ENCODE assay signal across 8 mouse cellular contexts in the genomic region with DNA sequence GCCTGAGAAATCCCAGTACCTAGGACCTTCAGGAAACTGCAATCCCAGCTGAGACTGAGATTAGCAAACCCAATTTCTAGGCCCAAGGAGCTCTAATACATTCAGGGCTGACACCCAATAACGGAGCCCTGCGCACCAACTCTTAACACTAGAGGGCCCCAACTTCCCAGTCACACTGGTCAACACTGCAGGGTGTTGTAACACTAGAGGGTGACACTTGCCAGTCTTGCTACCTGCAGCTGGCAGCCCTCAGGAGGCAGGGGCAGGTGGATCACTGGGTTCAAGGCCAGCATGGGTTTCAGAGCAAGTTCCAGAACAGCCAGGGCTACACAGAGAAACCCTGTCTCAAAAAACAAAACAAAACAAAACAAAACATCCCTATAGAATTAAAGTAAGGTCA. TPM values are rescaled to one million over a fixed set of nuclear protein-coding genes. Genes with fewer than 3 reads are reported as not detected.
DNase-seq lines count a peak whose midpoint lies in the region; ATAC-seq and TF ChIP-seq lines count a peak whose summit lies in the region.

No protein-coding gene starts in this region.

- 14% methylated on average over 2 of the region's 2 CpGs for WGBS in heart, embryonic 15.5 days
- 31% methylated on average over 2 of the region's 2 CpGs for WGBS in kidney, postnatal 0 days
- 54% methylated on average over 2 of the region's 2 CpGs for WGBS in macrophage (ENCODE audit: missing documents)

- peak; percentile 68 to 90 for DNase-seq in adrenal gland, adult (ENCODE audit: inconsistent age in 2 of 2, low spot score in 1 of 2)
- DNase-seq in kidney, postnatal 0 days (ENCODE audit: low spot score): peak; percentile 80
- peak; percentile 50 for DNase-seq in spleen, adult 12 weeks (ENCODE audit: low spot score)
- DNase-seq in layer of hippocampus, adult 8-10 months (ENCODE audit: low spot score in 2 of 2): no peak

- no peak overlapping the region for H3K4me2 ChIP-seq in heart, embryonic 15.5 days
- peak overlapping the region; percentile 40; the same call in 1 of the 2 replicates for H3K4me2 ChIP-seq in kidney, postnatal 0 days (ENCODE audit: low read length)

- peaks cover 39% of the 10 kb centered on the region for H3K79me2 ChIP-seq in macrophage (ENCODE audit: inconsistent target)

- TF ChIP-seq POLR2A in embryonic fibroblast, embryonic 13.5 days (IDR thresholded peaks at IDR 0.05; ENCODE audit: low read depth, low read length): no peak

- no peaks in the 10 kb centered on the region for H3K9me3 ChIP-seq in E14TG2a.4 (ENCODE audit: low read length)
- H3K9me3 ChIP-seq in heart, embryonic 15.5 days (replicated peaks): no peaks in the 10 kb centered on the region
- no peaks in the 10 kb centered on the region for H3K9me3 ChIP-seq in kidney, postnatal 0 days (replicated peaks; ENCODE audit: low read length)

- peak; percentile 44; the same call in 1 of the 2 replicates for ATAC-seq in heart, embryonic 15.5 days (replicated peaks; ENCODE audit: insufficient number of reproducible peaks, insufficient read depth, low FRiP score, low read depth)
- ATAC-seq in kidney, postnatal 0 days (replicated peaks; ENCODE audit: low FRiP score, low read depth): peak; percentile 80

- peaks cover 4% of the 10 kb centered on the region; the same call in 1 of the 2 replicates for H3K27me3 ChIP-seq in E14TG2a.4 (ENCODE audit: insufficient read depth, low read length)
- H3K27me3 ChIP-seq in heart, embryonic 15.5 days: no peaks in the 10 kb centered on the region
- H3K27me3 ChIP-seq in kidney, postnatal 0 days (ENCODE audit: insufficient read depth, low read length): no peaks in the 10 kb centered on the region

- H3K36me3 ChIP-seq in E14TG2a.4 (ENCODE audit: insufficient read depth, low read length) (peaks cover 21% of the 10 kb centered on the region), macrophage (ENCODE audit: inconsistent target) (no peaks in the 10 kb centered on the region)
- no peaks in the 10 kb centered on the region for H3K36me3 ChIP-seq in heart, embryonic 15.5 days
- no peaks in the 10 kb centered on the region for H3K36me3 ChIP-seq in kidney, postnatal 0 days (ENCODE audit: insufficient read depth, low read length)

- peak; percentile 66 for TF ChIP-seq CTCF in E14TG2a.4 (conservative IDR thresholded peaks at IDR 0.05; ENCODE audit: low read length)
- TF ChIP-seq CTCF in embryonic fibroblast, embryonic 13.5 days (IDR thresholded peaks at IDR 0.05; ENCODE audit: borderline replicate concordance, insufficient read depth, low read length): peak; percentile 64; the same call in 1 of the 2 replicates
- peak; percentile 75 for TF ChIP-seq CTCF in kidney, postnatal 0 days (IDR thresholded peaks at IDR 0.05; ENCODE audit: low read depth)

- no peak overlapping the region for H3K27ac ChIP-seq in embryonic fibroblast, embryonic 13.5 days (ENCODE audit: insufficient read depth, low read length)
- 0 out of 2 replicates have a peak overlapping the region, but pooled peaks have one; percentile 30 for H3K27ac ChIP-seq in heart, embryonic 15.5 days
- no peak overlapping the region for H3K27ac ChIP-seq in kidney, postnatal 0 days
- no peak overlapping the region for H3K27ac ChIP-seq in macrophage

- H3K4me1 ChIP-seq in E14TG2a.4 (replicated peaks; ENCODE audit: low read depth, low read length): peaks cover 28% of the 10 kb centered on the region
- peaks cover 4% of the 10 kb centered on the region; the same call in 1 of the 2 replicates for H3K4me1 ChIP-seq in embryonic fibroblast, embryonic 13.5 days (ENCODE audit: control insufficient read depth, insufficient read depth, low read length)
- H3K4me1 ChIP-seq in heart, embryonic 15.5 days (replicated peaks): peaks cover 31% of the 10 kb centered on the region
- no peaks in the 10 kb centered on the region; the same call in 1 of the 2 replicates for H3K4me1 ChIP-seq in kidney, postnatal 0 days (replicated peaks; ENCODE audit: insufficient read depth, low read length)

- H3K4me3 ChIP-seq in E14TG2a.4 (replicated peaks; ENCODE audit: low read length) (peak overlapping the region; percentile 23; the same call in 1 of the 2 replicates), macrophage (ENCODE audit: inconsistent target) (peak overlapping the region; percentile 11)
- no peak overlapping the region for H3K4me3 ChIP-seq in embryonic fibroblast, embryonic 13.5 days (ENCODE audit: insufficient read depth, low read length)
- H3K4me3 ChIP-seq in heart, embryonic 15.5 days: no peak overlapping the region; the same call in 1 of the 2 replicates
- H3K4me3 ChIP-seq in kidney, postnatal 0 days (replicated peaks; ENCODE audit: low read depth, low read length): 0 out of 2 replicates have a peak overlapping the region, but pooled peaks have one; percentile 96

- no peak overlapping the region for H3K9ac ChIP-seq in heart, embryonic 15.5 days
- no peak overlapping the region for H3K9ac ChIP-seq in kidney, postnatal 0 days (ENCODE audit: low read depth, low read length)

RNA-seq across cellular contexts. Expression of gene Zc3h14, which starts 0.6 kb away (rescaled TPM):
- 130 and 161 TPM in 2 replicates for polyA plus RNA-seq in embryonic fibroblast, embryonic 13.5 days (2011; ENCODE audit: insufficient read length, low read depth, missing spikeins)
- 85.7 and 86.7 TPM in 2 replicates for polyA plus RNA-seq in heart, embryonic 15.5 days (2015; fragmentation: Nextera tagmentation; extraction: Ambion mirVana)
- 105 and 107 TPM in 2 replicates for polyA plus RNA-seq in kidney, postnatal 0 days (2015; fragmentation: Nextera tagmentation; extraction: Ambion mirVana)
- 100 to 1,000 TPM in 9 of 26 experiments, 10 to 100 TPM in 17; 26.4 to 162 (median 92.0) TPM for total RNA-seq in macrophage (2018; cell fraction: chromatin; rRNA removed)
- total RNA-seq in macrophage (2018; cell fraction: cytosol; rRNA removed): 10 to 100 TPM; 37.2 to 55.8 (median 44.1) TPM
- total RNA-seq in macrophage (2018; cell fraction: nucleus; rRNA removed): 10 to 100 TPM; 22.3 to 98.1 (median 57.0) TPM
- polyA plus RNA-seq in macrophage (2018): 40.5 to 58.9 TPM (median 43.7 TPM) in 3 replicates
- 100 to 1,000 TPM in 2 of 4 experiments, 10 to 100 TPM in 2; 96.6 to 114 (median 101) TPM for total RNA-seq in layer of hippocampus, adult 8-10 months (2022)

RNA-seq across cellular contexts. Expression of gene Ptpn21, which starts 8.9 kb away (rescaled TPM):
- 22.5 and 27.4 TPM in 2 replicates for polyA plus RNA-seq in embryonic fibroblast, embryonic 13.5 days (2011; ENCODE audit: insufficient read length, low read depth, missing spikeins)
- polyA plus RNA-seq in heart, embryonic 15.5 days (2015; fragmentation: Nextera tagmentation; extraction: Ambion mirVana): 8.3 and 9.9 TPM in 2 replicates
- 6.4 and 7.2 TPM in 2 replicates for polyA plus RNA-seq in kidney, postnatal 0 days (2015; fragmentation: Nextera tagmentation; extraction: Ambion mirVana)
- total RNA-seq in macrophage (2018; cell fraction: chromatin; rRNA removed): 10 to 100 TPM in 13 of 26 experiments, 1 to 10 TPM in 13; 1.2 to 30.7 (median 10.5) TPM
- 10 to 100 TPM in 8 of 26 experiments, 1 to 10 TPM in 18; 2.0 to 11.2 (median 5.4) TPM for total RNA-seq in macrophage (2018; cell fraction: cytosol; rRNA removed)
- 10 to 100 TPM in 9 of 26 experiments, 1 to 10 TPM in 17; 2.9 to 25.7 (median 8.0) TPM for total RNA-seq in macrophage (2018; cell fraction: nucleus; rRNA removed)
- polyA plus RNA-seq in macrophage (2018): 5.1 to 9.5 TPM (median 6.2 TPM) in 3 replicates
- total RNA-seq in layer of hippocampus, adult 8-10 months (2022): 1 to 10 TPM; 7.0 to 9.7 (median 9.4) TPM

Comparison
In these comparisons a context has a peak if more than half of its experiments do, and no peak if none do; other contexts are left out.
1. H3K4me3 ChIP-seq: peak in E14TG2a.4 (single experiment), kidney, postnatal 0 days (single experiment) and macrophage (single experiment); none in embryonic fibroblast, embryonic 13.5 days (single experiment) and heart, embryonic 15.5 days (single experiment).
2. DNase-seq: peak in adrenal gland, adult (2 of 2), kidney, postnatal 0 days (single experiment) and spleen, adult 12 weeks (single experiment); none in layer of hippocampus, adult 8-10 months (0 of 2).
3. Peak in every context shown above with its lines, with median percentiles within 50 percentile points of each other: CTCF ChIP-seq.